Mouse (Mus musculus): ENCODE data around the gene Ssr2. TPM values are rescaled to one million over a fixed set of nuclear protein-coding genes. Genes with fewer than 3 reads are reported as not detected.

Gene Ssr2
- polyA plus RNA-seq, 1 experiment from 2014 or later = 347 TPM

GRCm38 (mm10) chr3:88543651-88544410, 31.8 kb upstream of the Ssr2 start:
- no peak for ATAC-seq (ENCODE audit: insufficient number of reproducible peaks, low FRiP score, low TSS enrichment, low read depth)
- 65% methylated on average over 5 of the region's 5 CpGs for WGBS
- Histone ChIP-seq H3K9ac (no peak overlapping the region), H3K27me3 (no peaks in the 10 kb centered on the region), H3K4me3 (no peak overlapping the region), H3K9me3 (no peaks in the 10 kb centered on the region), H3K4me1 (peaks cover 27% of the 10 kb centered on the region), H3K36me3 (peaks cover 23% of the 10 kb centered on the region), H3K4me2 (no peak overlapping the region), H3K27ac (no peak overlapping the region)

- H3K27ac ChIP-seq = no peak overlapping the region
- H3K4me3 ChIP-seq = no peak overlapping the region
- ATAC-seq (ENCODE audit: insufficient number of reproducible peaks, low FRiP score, low TSS enrichment, low read depth) = no peak
- 35% methylated on average over 5 of the region's 5 CpGs for WGBS
- H3K36me3 ChIP-seq = peaks cover 20% of the 10 kb centered on the region
- H3K4me1 ChIP-seq = peaks cover 23% of the 10 kb centered on the region
- H3K27me3 ChIP-seq = no peaks in the 10 kb centered on the region
- no peaks in the 10 kb centered on the region for H3K9me3 ChIP-seq
- no peak overlapping the region for H3K4me2 ChIP-seq
- H3K9ac ChIP-seq = no peak overlapping the region
Measured at GRCm38 (mm10) chr3:88544514-88544913, 31.2 kb upstream of the Ssr2 start.

- no peak overlapping the region for H3K4me2 ChIP-seq
- H3K9ac ChIP-seq = no peak overlapping the region
- H3K27ac ChIP-seq = no peak overlapping the region
- peaks cover 17% of the 10 kb centered on the region for H3K36me3 ChIP-seq
- H3K9me3 ChIP-seq = no peaks in the 10 kb centered on the region
- ATAC-seq (ENCODE audit: insufficient number of reproducible peaks, low FRiP score, low TSS enrichment, low read depth) = no peak
- H3K27me3 ChIP-seq = no peaks in the 10 kb centered on the region
- H3K4me1 ChIP-seq = peaks cover 20% of the 10 kb centered on the region
- WGBS = 49% methylated on average over 20 of the region's 20 CpGs
- H3K4me3 ChIP-seq = no peak overlapping the region
Measured at GRCm38 (mm10) chr3:88544955-88545591, 30.6 kb upstream of the Ssr2 start.

- no peak overlapping the region for H3K9ac ChIP-seq
- no peak overlapping the region for H3K4me2 ChIP-seq
- peaks cover 7% of the 10 kb centered on the region; the same call in 1 of the 2 replicates for H3K36me3 ChIP-seq
- no peak overlapping the region for H3K27ac ChIP-seq
- H3K27me3 ChIP-seq = no peaks in the 10 kb centered on the region
- WGBS = 67% methylated on average over 6 of the region's 6 CpGs
- peak overlapping the region; percentile 8 for H3K4me3 ChIP-seq
- no peaks in the 10 kb centered on the region for H3K9me3 ChIP-seq
- no peak for ATAC-seq (ENCODE audit: insufficient number of reproducible peaks, low FRiP score, low TSS enrichment, low read depth)
- H3K4me1 ChIP-seq = peaks cover 18% of the 10 kb centered on the region
Measured at GRCm38 (mm10) chr3:88546674-88547418, 28.8 kb upstream of the Ssr2 start.

- Histone ChIP-seq H3K27ac (peak within 1 kb of the TSS; percentile 65), H3K27me3 (no peaks in the 10 kb centered on the region), H3K4me2 (0 out of 2 replicates have a peak within 1 kb of the TSS, but pooled peaks have one; percentile 7), H3K4me1 (peaks cover 22% of the 10 kb centered on the region), H3K36me3 (peaks cover 5% of the 10 kb centered on the region; the same call in 1 of the 2 replicates), H3K4me3 (peak within 1 kb of the TSS; percentile 19), H3K9ac (no peak within 1 kb of the TSS), H3K9me3 (no peaks in the 10 kb centered on the region)
- 40% methylated on average over 18 of the region's 18 CpGs for WGBS
- ATAC-seq (ENCODE audit: insufficient number of reproducible peaks, low FRiP score, low TSS enrichment, low read depth) = no peak
Measured at GRCm38 (mm10) chr3:88548180-88548917, 27.3 kb upstream of the Ssr2 start, which contains the start of gene Rab25. Gene Rab25, minus strand, starts transcription at chr3:88548300.

GRCm38 (mm10) chr3:88551586-88551985, 24.1 kb upstream of the Ssr2 start:
- 79% methylated on average over 4 of the region's 4 CpGs for WGBS
- no peak overlapping the region; the same call in 1 of the 2 replicates for H3K4me2 ChIP-seq
- H3K27ac ChIP-seq = no peak overlapping the region
- peaks cover 18% of the 10 kb centered on the region for H3K36me3 ChIP-seq
- H3K27me3 ChIP-seq = no peaks in the 10 kb centered on the region
- no peak overlapping the region for H3K9ac ChIP-seq
- H3K4me1 ChIP-seq = peaks cover 38% of the 10 kb centered on the region
- ATAC-seq (ENCODE audit: insufficient number of reproducible peaks, low FRiP score, low TSS enrichment, low read depth) = no peak
- H3K4me3 ChIP-seq = peak overlapping the region; percentile 63
- no peaks in the 10 kb centered on the region for H3K9me3 ChIP-seq

GRCm38 (mm10) chr3:88552082-88552645, 23.5 kb upstream of the Ssr2 start:
- 19% methylated on average over 16 of the region's 16 CpGs for WGBS
- no peak for ATAC-seq (ENCODE audit: insufficient number of reproducible peaks, low FRiP score, low TSS enrichment, low read depth)
- Histone ChIP-seq H3K4me1 (peaks cover 34% of the 10 kb centered on the region), H3K27ac (peak overlapping the region; percentile 97), H3K9ac (peak overlapping the region; percentile 50), H3K27me3 (no peaks in the 10 kb centered on the region), H3K36me3 (peaks cover 23% of the 10 kb centered on the region), H3K9me3 (no peaks in the 10 kb centered on the region), H3K4me3 (peak overlapping the region; percentile 63), H3K4me2 (peak overlapping the region; percentile 79)

- Histone ChIP-seq H3K36me3 (peaks cover 30% of the 10 kb centered on the region), H3K9ac (peak within 1 kb of the TSS; percentile 55), H3K4me3 (peak within 1 kb of the TSS; percentile 63), H3K4me1 (peaks cover 33% of the 10 kb centered on the region), H3K9me3 (no peaks in the 10 kb centered on the region), H3K27ac (peak within 1 kb of the TSS; percentile 97), H3K27me3 (no peaks in the 10 kb centered on the region), H3K4me2 (peak within 1 kb of the TSS; percentile 79)
- peak; percentile 87 for ATAC-seq (ENCODE audit: insufficient number of reproducible peaks, low FRiP score, low TSS enrichment, low read depth)
- under 1% methylated on average over 48 of the region's 48 CpGs for WGBS
Measured at GRCm38 (mm10) chr3:88552676-88553524, 22.8 kb upstream of the Ssr2 start, which contains the start of gene Lamtor2. Gene Lamtor2, minus strand, starts transcription at chr3:88553074.

GRCm38 (mm10) chr3:88553525-88553879, 22.2 kb upstream of the Ssr2 start, which contains the start of gene Ubqln4:
Gene Ubqln4, plus strand, starts transcription at chr3:88553758.
- peak within 1 kb of the TSS; percentile 97 for H3K27ac ChIP-seq
- peaks cover 36% of the 10 kb centered on the region for H3K36me3 ChIP-seq
- peak within 1 kb of the TSS; percentile 63 for H3K4me3 ChIP-seq
- WGBS = under 1% methylated on average over 32 of the region's 37 CpGs
- H3K9ac ChIP-seq = peak within 1 kb of the TSS; percentile 55
- ATAC-seq (ENCODE audit: insufficient number of reproducible peaks, low FRiP score, low TSS enrichment, low read depth) = peak; percentile 85
- peaks cover 31% of the 10 kb centered on the region for H3K4me1 ChIP-seq
- no peaks in the 10 kb centered on the region for H3K27me3 ChIP-seq
- peak within 1 kb of the TSS; percentile 79 for H3K4me2 ChIP-seq
- H3K9me3 ChIP-seq = no peaks in the 10 kb centered on the region

- Histone ChIP-seq H3K4me1 (peaks cover 31% of the 10 kb centered on the region), H3K36me3 (peaks cover 36% of the 10 kb centered on the region), H3K9ac (peak overlapping the region; percentile 55), H3K9me3 (no peaks in the 10 kb centered on the region), H3K4me2 (peak overlapping the region; percentile 79), H3K27me3 (no peaks in the 10 kb centered on the region), H3K27ac (peak overlapping the region; percentile 97), H3K4me3 (peak overlapping the region; percentile 63)
- ATAC-seq (ENCODE audit: insufficient number of reproducible peaks, low FRiP score, low TSS enrichment, low read depth) = peak; percentile 30; the same call in 1 of the 2 replicates
- under 1% methylated on average over 40 of the region's 41 CpGs for WGBS
Measured at GRCm38 (mm10) chr3:88553880-88554586, 21.6 kb upstream of the Ssr2 start.
